Mouse (Mus musculus): Measurements from ENCODE around the gene Cacfd1.

Gene Cacfd1

GRCm38 (mm10) chr2:27070247-27070813, 60.6 kb downstream of the Cacfd1 start:
- no peak for DNase-seq (ENCODE audit: low spot score in 2 of 2)

Measured in urinary bladder, adult 18-20 months (tissue).